Mouse (Mus musculus) olfactory bulb, adult 2 months (tissue): ENCODE measurements around the gene Eif2s2.

Experiments
- CTCF ChIP-seq: fragments of 200-500 bp; IDR thresholded peaks from 2 replicates; pipeline ENCODE4 v1.5.1; 2012; ENCODE audit warnings: low read depth, mild to moderate bottlenecking, low read length, moderate library complexity; ENCODE audit not compliant: insufficient read depth
- POLR2A ChIP-seq: fragments of 200-500 bp; IDR thresholded peaks from 2 replicates; pipeline ENCODE4 v1.6.1; 2012; ENCODE audit warnings: mild to moderate bottlenecking, low read depth, low read length, moderate library complexity; ENCODE audit not compliant: insufficient read depth

DNA sequence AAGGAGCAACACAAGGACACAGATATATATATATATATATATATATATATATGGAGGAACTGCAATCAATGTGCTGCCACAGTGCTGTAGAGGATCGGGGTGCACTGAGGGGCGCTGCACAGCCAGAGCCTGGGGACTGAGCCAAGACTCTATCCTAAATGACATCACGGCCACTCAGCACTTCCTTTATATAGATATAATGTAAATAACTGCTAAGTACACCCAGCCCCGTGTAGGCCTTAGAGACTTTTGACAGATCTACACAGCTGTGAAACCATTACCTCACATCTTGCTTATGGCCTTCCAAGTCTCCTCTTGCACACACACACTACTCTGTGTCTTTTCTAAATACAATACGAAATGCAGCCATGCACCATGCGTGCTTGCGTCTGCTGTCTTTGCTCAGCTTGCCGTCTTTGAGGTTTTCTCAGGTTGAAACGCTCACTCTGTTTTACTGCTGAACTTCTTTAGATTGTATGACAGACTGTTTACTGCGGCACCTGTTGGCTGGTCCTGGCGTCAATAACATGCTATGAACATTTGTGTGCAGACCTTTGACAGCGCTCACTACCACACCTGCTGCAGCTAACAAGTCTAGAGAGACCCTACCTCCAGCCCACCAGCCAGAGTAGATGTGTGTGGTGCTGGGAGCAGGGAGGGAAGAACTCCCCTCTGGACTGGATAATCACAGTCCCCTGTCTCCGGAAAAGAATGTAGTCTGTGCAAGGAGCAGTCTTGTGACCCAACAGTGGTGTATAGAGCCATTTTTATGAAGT, 25.3 kb upstream of the Eif2s2 start:
- TF ChIP-seq CTCF (no peak), POLR2A (no peak)
